Mouse (Mus musculus) MEL (cell line): ENCODE data around the gene Hsph1. TPM values are rescaled to one million over a fixed set of nuclear protein-coding genes. Genes with fewer than 3 reads are reported as not detected.
A peak's percentile ranks its signal among the peaks of the same experiment; 100 is the strongest.

Experiments used
- DNase-seq: peaks from one replicate; pipeline ENCODE4 v3.0.0; 2011; ENCODE audit warnings: low read depth, low spot score
- H3K27ac ChIP-seq: 2 replicates; pipeline ENCODE4 v1.5.1; 2012; ENCODE audit warnings: low read depth, mild to moderate bottlenecking, control low read depth, low read length, moderate library complexity; ENCODE audit not compliant: control insufficient read depth
- H3K27me3 ChIP-seq, 2 experiments: fragments of 150-350 bp in 1 of 2; sonication (generic) in 1 of 2; 2 replicates each; pipeline ENCODE4 v1.6.1; 2012; ENCODE audit warnings: low read length in 2 of 2, mild to moderate bottlenecking in 2 of 2, improper control_type of control experiment in 1 of 2, moderate library complexity in 1 of 2; ENCODE audit not compliant: insufficient read depth in 2 of 2, control insufficient read depth in 1 of 2
- H3K36me3 ChIP-seq, 2 experiments: 2 replicates each; pipeline ENCODE4 v1.6.1; 2012 to 2014; ENCODE audit warnings: low read length in 2 of 2, improper control_type of control experiment in 1 of 2, inconsistent platforms in 1 of 2, mild to moderate bottlenecking in 1 of 2; ENCODE audit not compliant: insufficient read depth in 2 of 2, control insufficient read depth in 1 of 2
- H3K4me1 ChIP-seq, 2 experiments: fragments of 150-350 bp in 1 of 2; sonication (generic) in 1 of 2; 2 replicates each; pipeline ENCODE4 v1.6.1; 2012; ENCODE audit warnings: low read length in 2 of 2, improper control_type of control experiment in 1 of 2, mild to moderate bottlenecking in 1 of 2; ENCODE audit not compliant: insufficient read depth in 2 of 2, control insufficient read depth in 1 of 2
- H3K4me3 ChIP-seq, 2 experiments: fragments of 150-350 bp in 1 of 2; sonication (generic) in 1 of 2; 2 replicates each; pipeline ENCODE4 v1.5.1; 2012; ENCODE audit warnings: low read depth in 2 of 2, low read length in 2 of 2, mild to moderate bottlenecking in 2 of 2, moderate library complexity in 2 of 2, control low read depth in 1 of 2, improper control_type of control experiment in 1 of 2; ENCODE audit not compliant: control insufficient read depth in 1 of 2, insufficient read depth in 1 of 2
- H3K79me2 ChIP-seq: 2 replicates; pipeline ENCODE4 v1.6.1; 2012; ENCODE audit warnings: mild to moderate bottlenecking, low read length, moderate library complexity; ENCODE audit not compliant: control insufficient read depth, poor library complexity, insufficient read depth
- H3K9ac ChIP-seq: 2 replicates; pipeline ENCODE4 v1.6.1; 2012; ENCODE audit warnings: low read depth, mild to moderate bottlenecking, control low read depth, low read length, moderate library complexity; ENCODE audit not compliant: control insufficient read depth, poor library complexity, severe bottlenecking
- H3K9me3 ChIP-seq: fragments of 150-350 bp; sonication (generic); replicated peaks from 2 replicates; pipeline ENCODE4 v1.6.1; 2012; ENCODE audit warnings: mild to moderate bottlenecking, low read length, improper control_type of control experiment, moderate library complexity; ENCODE audit not compliant: insufficient read depth
- BHLHE40 ChIP-seq: IDR thresholded peaks from 2 replicates; pipeline ENCODE4 v1.6.1; 2012; ENCODE audit warnings: low read depth, mild to moderate bottlenecking, inconsistent platforms, low read length, improper control_type of control experiment, borderline replicate concordance
- CHD2 ChIP-seq: IDR thresholded peaks from 2 replicates; pipeline ENCODE4 v1.6.1; 2011; ENCODE audit warnings: low read length, improper control_type of control experiment
- CTCF ChIP-seq, 3 experiments: IDR thresholded peaks in 2 of 3; conservative IDR thresholded peaks in 1 of 3; 2 replicates each; pipeline ENCODE4 v1.5.1; 2011 to 2012; ENCODE audit warnings: low read length in 3 of 3, low read depth in 2 of 3, mild to moderate bottlenecking in 2 of 3, improper control_type of control experiment in 1 of 3, inconsistent platforms in 1 of 3, mixed read lengths in 1 of 3, moderate library complexity in 1 of 3; ENCODE audit not compliant: control insufficient read depth in 1 of 3, insufficient read depth in 1 of 3, poor library complexity in 1 of 3, severe bottlenecking in 1 of 3
- E2F4 ChIP-seq: IDR thresholded peaks from 2 replicates; pipeline ENCODE4 v1.6.1; 2011; ENCODE audit warnings: low read depth, low read length, improper control_type of control experiment, borderline replicate concordance
- GABPA ChIP-seq: IDR thresholded peaks from 2 replicates; pipeline ENCODE4 v1.6.1; 2012; ENCODE audit warnings: low read depth, mild to moderate bottlenecking, inconsistent platforms, low read length, improper control_type of control experiment, moderate library complexity
- JUND ChIP-seq: IDR thresholded peaks from 2 replicates; pipeline ENCODE4 v1.6.1; 2011; ENCODE audit warnings: low read depth, mild to moderate bottlenecking, improper control_type of control experiment, low read length
- MAZ ChIP-seq: IDR thresholded peaks from 2 replicates; pipeline ENCODE4 v1.6.1; 2012; ENCODE audit warnings: low read depth, mild to moderate bottlenecking, inconsistent platforms, low read length, improper control_type of control experiment
- MEF2A ChIP-seq: IDR thresholded peaks from 2 replicates; pipeline ENCODE4 v1.6.1; 2014; ENCODE audit warnings: low read depth, mild to moderate bottlenecking, inconsistent platforms, low read length, improper control_type of control experiment; ENCODE audit not compliant: poor library complexity, insufficient replicate concordance, severe bottlenecking; ENCODE audit errors: extremely low read depth
- POLR2A ChIP-seq, 2 experiments: IDR thresholded peaks; 2 replicates each; pipeline ENCODE4 v1.6.1; 2011 to 2012; ENCODE audit warnings: low read length in 2 of 2, mild to moderate bottlenecking in 2 of 2, control low read depth in 1 of 2, improper control_type of control experiment in 1 of 2, low read depth in 1 of 2, moderate library complexity in 1 of 2; ENCODE audit not compliant: control insufficient read depth in 1 of 2, insufficient read depth in 1 of 2, poor library complexity in 1 of 2
- POLR2AphosphoS5 ChIP-seq: IDR thresholded peaks from 2 replicates; pipeline ENCODE4 v1.6.1; 2012; ENCODE audit warnings: low read depth, borderline replicate concordance, mild to moderate bottlenecking, inconsistent platforms, low read length, moderate library complexity, mixed read lengths
- RCOR1 ChIP-seq: IDR thresholded peaks from 2 replicates; pipeline ENCODE4 v1.6.1; 2012; ENCODE audit warnings: low read depth, mild to moderate bottlenecking, inconsistent platforms, low read length, improper control_type of control experiment
- SMC3 ChIP-seq: IDR thresholded peaks from 2 replicates; pipeline ENCODE4 v1.6.1; 2011; ENCODE audit warnings: low read depth, low read length, improper control_type of control experiment
- TCF12 ChIP-seq: IDR thresholded peaks from 2 replicates; pipeline ENCODE4 v1.6.1; 2014; ENCODE audit warnings: low read depth, mild to moderate bottlenecking, inconsistent platforms, low read length, improper control_type of control experiment, moderate library complexity
- USF1 ChIP-seq: IDR thresholded peaks from 2 replicates; pipeline ENCODE4 v1.6.1; 2014; ENCODE audit warnings: low read depth, mild to moderate bottlenecking, inconsistent platforms, low read length, improper control_type of control experiment, moderate library complexity
- polyA plus RNA-seq, 2 experiments: library from polyadenylated mRNA; stranded (reverse) in 1 of 2; unstranded in 1 of 2; fragments of >175 nt in 1 of 2; fragments of >200 nt in 1 of 2; gene quantifications; 2 replicates each; pipeline versions ENCODE4 v1.2.1 to v1.2.4; 2012; ENCODE audit warnings: low replicate concordance in 2 of 2, low read depth in 1 of 2; ENCODE audit not compliant: insufficient read length in 2 of 2, insufficient read depth in 1 of 2, missing spikeins in 1 of 2
- total RNA-seq: library from RNA; depleted of rRNA; stranded (reverse); fragments of 300-350 nt; gene quantifications from 2 replicates; pipeline ENCODE4 v1.2.3, GENCODE M21; 2012

Gene Hsph1
- total and polyA plus RNA-seq, 3 experiments: 176 to 388 (median 300) TPM

DNA sequence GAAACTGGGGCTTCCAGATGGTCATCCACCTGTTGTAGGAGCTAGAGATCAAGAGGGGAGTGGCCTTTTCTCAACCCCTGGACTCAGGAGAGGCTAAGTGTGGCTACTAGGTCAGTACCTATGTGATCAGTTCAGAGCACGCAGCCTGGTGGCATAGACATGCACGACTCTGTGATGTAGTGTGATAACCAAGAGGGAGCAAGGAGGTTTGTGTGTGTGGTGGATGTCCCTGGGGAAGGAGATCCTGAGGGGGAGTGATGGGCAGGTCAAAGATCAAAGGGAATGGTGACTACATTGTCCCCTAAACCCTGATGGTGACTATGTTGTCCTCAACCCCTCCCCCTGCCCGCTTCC, 24.0 kb downstream of the Hsph1 start:
- no peaks in the 10 kb centered on the region for H3K4me1 ChIP-seq
- no peaks in the 10 kb centered on the region for H3K9me3 ChIP-seq
- H3K27me3 ChIP-seq: no peaks in the 10 kb centered on the region
- H3K36me3 ChIP-seq: peaks cover 0 to 5% of the 10 kb centered on the region in 2 experiments; a peak in 1 of 4 replicates
- no peak for DNase-seq
- no peak for TF ChIP-seq SMC3
- no peak for TF ChIP-seq POLR2A (IDR thresholded peaks at IDR 0.05; ENCODE audit: control insufficient read depth in 1 of 2, insufficient read depth in 1 of 2, low read depth in 1 of 2, low read length in 2 of 2, poor library complexity in 1 of 2)
- TF ChIP-seq, all 39 proteins: peak for 0
- Histone ChIP-seq H3K27ac (no peak overlapping the region), H3K4me3 (no peak overlapping the region), H3K9ac (no peak overlapping the region), H3K79me2 (no peaks in the 10 kb centered on the region)

DNA sequence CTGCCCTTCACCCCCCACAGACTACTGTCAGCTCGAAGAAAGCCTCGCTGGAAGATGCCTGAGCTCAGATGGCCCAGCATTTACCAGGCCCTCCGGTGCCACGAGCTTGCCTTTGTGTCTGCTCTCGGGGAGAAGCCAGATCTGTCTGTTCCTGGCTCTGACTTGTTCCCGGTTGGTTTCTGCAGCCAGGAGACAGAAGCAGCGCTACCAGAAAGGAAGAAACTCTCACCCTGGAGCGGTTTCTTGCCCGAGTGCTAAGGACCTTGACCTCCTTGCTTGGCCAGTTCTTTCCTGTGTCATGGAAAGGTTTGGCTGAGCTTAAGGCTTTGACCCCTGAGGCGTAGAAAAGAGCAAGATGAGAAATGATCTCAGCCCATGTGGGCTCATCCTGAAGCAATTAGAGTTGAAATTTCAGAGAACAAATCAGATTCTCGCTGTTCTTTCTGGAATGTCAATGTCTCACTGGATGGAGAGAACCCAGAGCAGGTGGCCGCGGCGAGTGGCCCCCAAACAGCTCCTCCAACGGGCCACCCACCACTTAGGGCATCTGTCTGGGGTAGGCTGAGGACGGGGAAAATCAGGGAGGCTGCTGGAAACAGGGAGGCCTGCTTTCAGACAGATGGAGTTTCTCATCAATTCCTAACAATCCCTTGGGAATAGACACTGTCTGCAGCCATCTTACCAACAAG, 24.6 kb downstream of the Hsph1 start:
- Histone ChIP-seq H3K79me2 (no peaks in the 10 kb centered on the region), H3K27me3 (no peaks in the 10 kb centered on the region), H3K27ac (no peak overlapping the region), H3K9ac (no peak overlapping the region), H3K9me3 (no peaks in the 10 kb centered on the region), H3K4me3 (no peak overlapping the region), H3K36me3 (peaks cover 0 to 2% of the 10 kb centered on the region in 2 experiments; a peak in 1 of 4 replicates), H3K4me1 (no peaks in the 10 kb centered on the region)
- no peak for DNase-seq
- TF ChIP-seq JUND (no peak), BHLHE40 (no peak), MAZ (no peak), RCOR1 (no peak), MEF2A (no peak), E2F4 (no peak), USF1 (no peak), CTCF (IDR thresholded peaks at IDR 0.05 in 2 of 3, conservative IDR thresholded peaks at IDR 0.05 in 1 of 3; ENCODE audit: control insufficient read depth in 1 of 3, insufficient read depth in 1 of 3, low read depth in 2 of 3, low read length in 3 of 3, poor library complexity in 1 of 3, severe bottlenecking in 1 of 3) (no peak)

- H3K27ac ChIP-seq: no peak overlapping the region
- no peaks in the 10 kb centered on the region for H3K9me3 ChIP-seq
- no peak for DNase-seq
- no peaks in the 10 kb centered on the region for H3K4me1 ChIP-seq
- H3K79me2 ChIP-seq: no peaks in the 10 kb centered on the region
- no peaks in the 10 kb centered on the region for H3K36me3 ChIP-seq
- no peaks in the 10 kb centered on the region for H3K27me3 ChIP-seq
- H3K9ac ChIP-seq: no peak overlapping the region
- H3K4me3 ChIP-seq: no peak overlapping the region
- no peak for TF ChIP-seq GABPA
- no peak for TF ChIP-seq TCF12
- peak; percentile 61 for TF ChIP-seq USF1
- TF ChIP-seq POLR2AphosphoS5: no peak
- no peak for TF ChIP-seq CHD2
- no peak; the same call in 1 of the 2 replicates for TF ChIP-seq BHLHE40
Observed at GRCm38 (mm10) chr5:149607083-149607720, 29.0 kb downstream of the Hsph1 start.
